Mouse (Mus musculus): Measurements from ENCODE around the gene Cnot9.

GRCm38 (mm10) chr1:74505721-74506464 lies at the start of gene Cnot9:
- no peak for TF ChIP-seq CTCF (IDR thresholded peaks at IDR 0.05; ENCODE audit: low read depth)
- TF ChIP-seq EP300 (IDR thresholded peaks at IDR 0.05; ENCODE audit: low read depth), result peak; percentile 78; the same call in 1 of the 2 replicates
